Mouse (Mus musculus): ENCODE data around the gene Dynll2.

- no peak for TF ChIP-seq POLR2A (IDR thresholded peaks at IDR 0.05; ENCODE audit: insufficient read length, low read depth)
- TF ChIP-seq MYOD1 (IDR thresholded peaks at IDR 0.05; ENCODE audit: control insufficient read depth in 1 of 3, insufficient read length in 2 of 3, low read depth in 2 of 3): no peak
- TF ChIP-seq POLR2AphosphoS2 (IDR thresholded peaks at IDR 0.05; ENCODE audit: insufficient read length, low read depth): no peak
These were observed 36.6 kb upstream of the Dynll2 start for GRCm38 (mm10) chr11:88023933-88024332.
